In genomic region chr1:92895089-92895488, GRCm38 (mm10) we compare ENCODE assay signal across 9 mouse cellular contexts. TPM values are rescaled to one million over a fixed set of nuclear protein-coding genes. Genes with fewer than 3 reads are reported as not detected.
DNase-seq lines count a peak whose midpoint lies in the region; ATAC-seq and TF ChIP-seq lines count a peak whose summit lies in the region.
"Had no signal": no experiment of that assay in that cellular context is flagged by ENCODE, and none has a peak within 500 bp of the region (broad histone marks: within the 10 kb centered on the region; RNA-seq: fewer than 3 reads in every experiment).

No protein-coding gene starts in this region.

- H3K9me3 ChIP-seq in kidney, embryonic 15.5 days (replicated peaks): no peaks in the 10 kb centered on the region
- H3K9me3 ChIP-seq in liver, embryonic 13.5 days (replicated peaks): no peaks in the 10 kb centered on the region
- no peaks in the 10 kb centered on the region for H3K9me3 ChIP-seq in neural tube, embryonic 14.5 days (ENCODE audit: control insufficient read depth, low read length)

- no peak for TF ChIP-seq POLR2A in testis, adult 2 months (IDR thresholded peaks at IDR 0.05; ENCODE audit: control insufficient read depth, low read depth, low read length)

- no peak overlapping the region for H3K27ac ChIP-seq in kidney, embryonic 15.5 days
- no peak overlapping the region for H3K27ac ChIP-seq in liver, embryonic 13.5 days
- no peak overlapping the region for H3K27ac ChIP-seq in neural tube, embryonic 14.5 days (ENCODE audit: low read depth, low read length)
- H3K27ac ChIP-seq in testis, adult 2 months (ENCODE audit: control insufficient read depth, insufficient read depth, low read depth, low read length): no peak overlapping the region

- peak; percentile 74 for DNase-seq in B cell, adult 2 months
- DNase-seq in adrenal gland, adult 18-20 months (ENCODE audit: low spot score in 2 of 2): peak; percentile 62 to 68
- peak; percentile 87 for DNase-seq in embryo, embryonic 11 days
- peak; percentile 50 for DNase-seq in gastrocnemius, postnatal 25 days
- peak; percentile 36 for DNase-seq in liver, embryonic 13.5 days

- H3K27me3 ChIP-seq in kidney, embryonic 15.5 days: 0 out of 2 replicates have a peak, but pooled peaks cover 7% of the 10 kb centered on the region
- H3K27me3 ChIP-seq in liver, embryonic 13.5 days: no peaks in the 10 kb centered on the region; the same call in 1 of the 2 replicates
- H3K27me3 ChIP-seq in neural tube, embryonic 14.5 days (ENCODE audit: control insufficient read depth, insufficient read depth, low read length): no peaks in the 10 kb centered on the region
- H3K27me3 ChIP-seq in testis, adult 2 months (ENCODE audit: control insufficient read depth, insufficient read depth, low read length): no peaks in the 10 kb centered on the region

- WGBS in kidney, embryonic 15.5 days: 10% methylated on average over 3 of the region's 3 CpGs
- 15% methylated on average over 3 of the region's 3 CpGs for WGBS in liver, embryonic 13.5 days (ENCODE audit: insufficient replicate concordance)
- WGBS in neural tube, embryonic 14.5 days: 17% methylated on average over 3 of the region's 3 CpGs

- H3K36me3 ChIP-seq in kidney, embryonic 15.5 days: no peaks in the 10 kb centered on the region
- H3K36me3 ChIP-seq in liver, embryonic 13.5 days: no peaks in the 10 kb centered on the region
- no peaks in the 10 kb centered on the region for H3K36me3 ChIP-seq in neural tube, embryonic 14.5 days (ENCODE audit: control insufficient read depth, insufficient read depth, low read length)
- peaks cover 1% of the 10 kb centered on the region; the same call in 1 of the 2 replicates for H3K36me3 ChIP-seq in testis, adult 2 months (ENCODE audit: control insufficient read depth, insufficient read depth, low read length)

- peak; percentile 85; the same call in 1 of the 2 replicates for TF ChIP-seq CTCF in testis, adult 2 months (IDR thresholded peaks at IDR 0.05; ENCODE audit: control insufficient read depth, insufficient read depth, insufficient replicate concordance, low read depth, low read length)

- H3K4me3 ChIP-seq in kidney, embryonic 15.5 days (replicated peaks): no peak overlapping the region
- H3K4me3 ChIP-seq in liver, embryonic 13.5 days (replicated peaks): no peak overlapping the region
- H3K4me3 ChIP-seq in neural tube, embryonic 14.5 days (ENCODE audit: low read depth, low read length): no peak overlapping the region
- H3K4me3 ChIP-seq in testis, adult 2 months (ENCODE audit: control insufficient read depth, low read depth, low read length): no peak overlapping the region
- H3K4me3 ChIP-seq: erythroblast, embryonic 14.5 days had no signal

- no peaks in the 10 kb centered on the region for H3K4me1 ChIP-seq in kidney, embryonic 15.5 days
- no peaks in the 10 kb centered on the region for H3K4me1 ChIP-seq in liver, embryonic 13.5 days (replicated peaks)
- no peaks in the 10 kb centered on the region for H3K4me1 ChIP-seq in neural tube, embryonic 14.5 days (ENCODE audit: control insufficient read depth, insufficient read depth, low read length)
- H3K4me1 ChIP-seq in testis, adult 2 months (ENCODE audit: control insufficient read depth, insufficient read depth, low read length): no peaks in the 10 kb centered on the region; the same call in 1 of the 2 replicates

- H3K4me2 ChIP-seq in kidney, embryonic 15.5 days: no peak overlapping the region
- no peak overlapping the region for H3K4me2 ChIP-seq in liver, embryonic 13.5 days
- H3K4me2 ChIP-seq in neural tube, embryonic 14.5 days (ENCODE audit: low read depth, low read length): no peak overlapping the region

- H3K9ac ChIP-seq in kidney, embryonic 15.5 days: no peak overlapping the region
- H3K9ac ChIP-seq in liver, embryonic 13.5 days: no peak overlapping the region
- no peak overlapping the region for H3K9ac ChIP-seq in neural tube, embryonic 14.5 days (replicated peaks; ENCODE audit: low read depth, low read length)

- peak; percentile 83 for ATAC-seq in kidney, embryonic 15.5 days (replicated peaks; ENCODE audit: low FRiP score)
- no peak for ATAC-seq in liver, embryonic 13.5 days (ENCODE audit: low read depth)
- ATAC-seq in neural tube, embryonic 14.5 days (ENCODE audit: low read depth): peak; percentile 82; the same call in 1 of the 2 replicates

RNA-seq across cellular contexts. Expression of gene Ankmy1, which starts 7.6 kb away (rescaled TPM):
- total RNA-seq in adrenal gland, adult 18-20 months (2021): under 1 TPM; 0.80 to 0.86 TPM
- not detected for total RNA-seq in gastrocnemius, postnatal 25 days (2021)
- polyA plus RNA-seq in kidney, embryonic 15.5 days (2015; fragmentation: Nextera tagmentation; extraction: Ambion mirVana): 0.43 and 0.54 TPM in 2 replicates
- 0.09 TPM in 1 of 2 replicates, not detected in the other for polyA plus RNA-seq in liver, embryonic 13.5 days (2015; fragmentation: Nextera tagmentation; extraction: Ambion mirVana)
- 1.1 and 4.6 TPM in 2 replicates for polyA plus RNA-seq in neural tube, embryonic 14.5 days (2014; fragmentation: Nextera tagmentation; extraction: Ambion mirVana)
- polyA plus RNA-seq in testis, adult 2 months (2012; rRNA removed): 50.5 and 53.4 TPM in 2 replicates
- polyA plus RNA-seq: erythroblast, embryonic 14.5 days had no signal

RNA-seq across cellular contexts. Expression of gene Dusp28, which starts 11.7 kb away (rescaled TPM):
- 10 to 100 TPM; 14.3 to 14.5 TPM for total RNA-seq in adrenal gland, adult 18-20 months (2021)
- total RNA-seq in gastrocnemius, postnatal 25 days (2021): 10 to 100 TPM; 22.6 to 24.5 TPM
- polyA plus RNA-seq in kidney, embryonic 15.5 days (2015; fragmentation: Nextera tagmentation; extraction: Ambion mirVana): 12.2 and 14.7 TPM in 2 replicates
- polyA plus RNA-seq in liver, embryonic 13.5 days (2015; fragmentation: Nextera tagmentation; extraction: Ambion mirVana): 6.7 and 7.5 TPM in 2 replicates
- 15.9 and 18.0 TPM in 2 replicates for polyA plus RNA-seq in neural tube, embryonic 14.5 days (2014; fragmentation: Nextera tagmentation; extraction: Ambion mirVana)
- 5.7 TPM in 2 replicates for polyA plus RNA-seq in testis, adult 2 months (2012; rRNA removed)

RNA-seq across cellular contexts. Expression of gene Rnpepl1, which starts 15.5 kb away (rescaled TPM):
- 10 to 100 TPM; 58.2 to 80.9 TPM for total RNA-seq in adrenal gland, adult 18-20 months (2021)
- total RNA-seq in gastrocnemius, postnatal 25 days (2021): 10 to 100 TPM; 64.0 to 66.5 TPM
- 32.6 and 37.9 TPM in 2 replicates for polyA plus RNA-seq in kidney, embryonic 15.5 days (2015; fragmentation: Nextera tagmentation; extraction: Ambion mirVana)
- polyA plus RNA-seq in liver, embryonic 13.5 days (2015; fragmentation: Nextera tagmentation; extraction: Ambion mirVana): 12.3 and 13.1 TPM in 2 replicates
- polyA plus RNA-seq in neural tube, embryonic 14.5 days (2014; fragmentation: Nextera tagmentation; extraction: Ambion mirVana): 27.0 and 31.6 TPM in 2 replicates
- polyA plus RNA-seq in testis, adult 2 months (2012; rRNA removed): 88.8 and 99.3 TPM in 2 replicates

RNA-seq across cellular contexts. Expression of gene Capn10, which starts 39.1 kb away (rescaled TPM):
- total RNA-seq in adrenal gland, adult 18-20 months (2021): 10 to 100 TPM; 14.5 to 16.8 TPM
- total RNA-seq in gastrocnemius, postnatal 25 days (2021): 1 to 10 TPM; 4.4 to 5.5 TPM
- 32.6 and 37.2 TPM in 2 replicates for polyA plus RNA-seq in kidney, embryonic 15.5 days (2015; fragmentation: Nextera tagmentation; extraction: Ambion mirVana)
- polyA plus RNA-seq in liver, embryonic 13.5 days (2015; fragmentation: Nextera tagmentation; extraction: Ambion mirVana): 10.1 and 10.9 TPM in 2 replicates
- polyA plus RNA-seq in neural tube, embryonic 14.5 days (2014; fragmentation: Nextera tagmentation; extraction: Ambion mirVana): 53.6 and 58.4 TPM in 2 replicates
- polyA plus RNA-seq in testis, adult 2 months (2012; rRNA removed): 31.9 and 32.5 TPM in 2 replicates

RNA-seq across cellular contexts. Expression of gene Gpr35, which starts 55.6 kb away (rescaled TPM):
- total RNA-seq in adrenal gland, adult 18-20 months (2021): 1 to 10 TPM; 1.4 TPM
- under 1 TPM; 0.23 to 0.27 TPM for total RNA-seq in gastrocnemius, postnatal 25 days (2021)
- polyA plus RNA-seq in kidney, embryonic 15.5 days (2015; fragmentation: Nextera tagmentation; extraction: Ambion mirVana): 0.55 and 0.56 TPM in 2 replicates
- polyA plus RNA-seq in liver, embryonic 13.5 days (2015; fragmentation: Nextera tagmentation; extraction: Ambion mirVana): 0.37 and 0.42 TPM in 2 replicates
- polyA plus RNA-seq in neural tube, embryonic 14.5 days (2014; fragmentation: Nextera tagmentation; extraction: Ambion mirVana): 0.44 and 0.95 TPM in 2 replicates
- polyA plus RNA-seq in testis, adult 2 months (2012; rRNA removed): 0.70 and 0.88 TPM in 2 replicates

Comparison
In these comparisons a context has a peak if more than half of its experiments do, and no peak if none do; other contexts are left out.
1. DNase-seq: peak in every context shown above with its lines; median percentile 87 in embryo, embryonic 11 days; 74 in B cell, adult 2 months; 65 in adrenal gland, adult 18-20 months; 50 in gastrocnemius, postnatal 25 days; 36 in liver, embryonic 13.5 days.